Mouse (Mus musculus) G1E (cell line): ENCODE data around the gene Olfr48. TPM values are rescaled to one million over a fixed set of nuclear protein-coding genes. Genes with fewer than 3 reads are reported as not detected.

Experiments used
- ATAC-seq: 2 replicates; pipeline ENCODE4 v1.8.0; 2016; ENCODE audit warnings: mild to moderate bottlenecking; ENCODE audit not compliant: insufficient number of reproducible peaks, poor library complexity, low FRiP score, severe bottlenecking; ENCODE audit errors: extremely low read depth
- DNase-seq: peaks from one replicate; pipeline ENCODE4 v3.0.0; 2012; ENCODE audit warnings: low spot score
- H3K27me3 ChIP-seq: 2 replicates; pipeline ENCODE4 v1.6.1; 2012; ENCODE audit warnings: mild to moderate bottlenecking, low read length, inconsistent platforms; ENCODE audit not compliant: insufficient read depth
- H3K36me3 ChIP-seq: replicated peaks from 2 replicates; pipeline ENCODE3; 2012; ENCODE audit warnings: mild to moderate bottlenecking, inconsistent platforms
- H3K4me1 ChIP-seq: 2 replicates; pipeline ENCODE4 v1.6.1; 2012; ENCODE audit warnings: low read depth, low read length, inconsistent platforms, mixed read lengths; ENCODE audit not compliant: insufficient read depth
- H3K4me3 ChIP-seq: 2 replicates; pipeline ENCODE4 v1.5.1; 2012; ENCODE audit warnings: low read depth, mild to moderate bottlenecking, inconsistent platforms, low read length, moderate library complexity, mixed read lengths
- H3K9me3 ChIP-seq: replicated peaks from 2 replicates; pipeline ENCODE4 v1.6.1; 2012; ENCODE audit warnings: inconsistent platforms
- CTCF ChIP-seq: IDR thresholded peaks from 2 replicates; pipeline ENCODE4 v1.5.1; 2012; ENCODE audit warnings: low read depth, low read length, inconsistent platforms, mixed read lengths
- GATA1 ChIP-seq: IDR thresholded peaks from 2 replicates; pipeline ENCODE4 v1.6.1; 2012; ENCODE audit warnings: borderline replicate concordance, low read length, inconsistent platforms, mixed read lengths
- GATA2 ChIP-seq: IDR thresholded peaks from 2 replicates; pipeline ENCODE4 v1.6.1; 2012; ENCODE audit warnings: low read depth, low read length, inconsistent platforms, borderline replicate concordance
- POLR2AphosphoS5 ChIP-seq: IDR thresholded peaks from 2 replicates; pipeline ENCODE4 v1.6.1; 2012; ENCODE audit warnings: low read depth, low read length, inconsistent platforms; ENCODE audit not compliant: insufficient replicate concordance
- TAL1 ChIP-seq: conservative IDR thresholded peaks from 2 replicates; pipeline ENCODE4 v1.6.1; 2012; ENCODE audit warnings: low read depth, low read length, inconsistent platforms, mixed read lengths
- polyA plus RNA-seq: library from polyadenylated mRNA; stranded (reverse); fragments of >175 nt; gene quantifications from 2 replicates; pipeline ENCODE4 v1.2.3, GENCODE M21; 2012
- total RNA-seq, 2 experiments: library from RNA; stranded (forward) in 1 of 2; stranded (reverse) in 1 of 2; fragments of 200-1000 nt in 1 of 2; fragments of >200 nt in 1 of 2; fragmentation: Nextera tagmentation in 1 of 2; gene quantifications; 2 replicates each; pipeline ENCODE4 v1.2.3; 2014 to 2017

The Olfr48 gene
- total RNA-seq (2014; fragmentation: Nextera tagmentation) = not detected in 2 replicates
- not detected in 2 replicates for total RNA-seq (2017)
- not detected in 2 replicates for polyA plus RNA-seq

DNA sequence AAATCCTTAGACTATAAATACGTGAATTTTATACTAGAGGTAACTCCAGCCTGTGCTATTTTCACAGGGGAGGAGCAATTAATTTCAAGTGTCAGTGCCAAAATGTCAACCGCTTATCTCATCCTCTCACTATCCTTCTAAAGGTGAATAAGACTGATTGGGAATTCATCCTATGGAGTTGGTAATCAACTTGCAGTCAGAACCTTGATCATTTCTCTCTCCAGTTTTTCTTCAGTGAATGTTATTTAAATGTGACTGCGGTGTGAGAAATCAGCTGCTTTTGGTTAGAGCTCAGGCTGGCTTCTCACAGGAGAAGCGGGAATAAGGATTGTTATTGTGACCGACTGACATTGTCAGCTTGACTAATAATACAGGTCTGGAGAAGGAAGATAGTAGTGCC lies at the start of gene Olfr48:
Gene Olfr48 (minus strand): TSS at position 101 of the 400 bp plus-strand sequence.
- no peaks in the 10 kb centered on the region for H3K4me1 ChIP-seq
- peaks cover 5% of the 10 kb centered on the region; the same call in 1 of the 2 replicates for H3K9me3 ChIP-seq
- H3K4me3 ChIP-seq = no peak within 1 kb of the TSS
- no peak for ATAC-seq
- no peaks in the 10 kb centered on the region for H3K27me3 ChIP-seq
- TF ChIP-seq POLR2AphosphoS5 (no peak), GATA2 (no peak), CTCF (no peak), TAL1 (no peak), GATA1 (no peak)
- H3K36me3 ChIP-seq = no peaks in the 10 kb centered on the region
- no peak for DNase-seq

DNA sequence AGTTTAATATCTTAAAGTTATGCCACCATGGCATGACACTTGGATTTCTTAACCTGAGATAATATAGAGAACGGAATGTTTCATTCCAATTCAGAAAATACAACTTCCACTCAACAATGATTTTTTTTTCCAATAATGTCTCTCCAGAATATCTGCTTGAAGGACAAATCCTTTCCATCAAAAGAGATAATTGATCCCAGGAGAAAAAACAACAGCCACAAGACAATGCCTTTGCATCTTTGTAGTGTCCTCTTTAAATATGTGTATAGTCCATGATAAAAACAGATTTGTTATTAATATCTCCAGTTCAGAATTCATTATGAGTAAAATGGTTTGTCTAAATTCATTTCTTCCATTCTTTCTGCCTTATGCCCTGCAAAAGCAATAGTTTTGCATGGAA lies 30.1 kb upstream of the Olfr48 start, which contains the start of gene Olfr1257:
Gene Olfr1257 (plus strand): TSS at position 301 of the 400 bp plus-strand sequence.
- TF ChIP-seq TAL1 (no peak), GATA2 (no peak), GATA1 (no peak), CTCF (no peak), POLR2AphosphoS5 (no peak)
- DNase-seq (no peak), ATAC-seq (no peak)
- H3K36me3 ChIP-seq = no peaks in the 10 kb centered on the region
- H3K9me3 ChIP-seq = 0 out of 2 replicates have a peak, but pooled peaks cover 2% of the 10 kb centered on the region
- no peaks in the 10 kb centered on the region for H3K27me3 ChIP-seq
- H3K4me1 ChIP-seq = no peaks in the 10 kb centered on the region
- H3K4me3 ChIP-seq = no peak within 1 kb of the TSS

DNA sequence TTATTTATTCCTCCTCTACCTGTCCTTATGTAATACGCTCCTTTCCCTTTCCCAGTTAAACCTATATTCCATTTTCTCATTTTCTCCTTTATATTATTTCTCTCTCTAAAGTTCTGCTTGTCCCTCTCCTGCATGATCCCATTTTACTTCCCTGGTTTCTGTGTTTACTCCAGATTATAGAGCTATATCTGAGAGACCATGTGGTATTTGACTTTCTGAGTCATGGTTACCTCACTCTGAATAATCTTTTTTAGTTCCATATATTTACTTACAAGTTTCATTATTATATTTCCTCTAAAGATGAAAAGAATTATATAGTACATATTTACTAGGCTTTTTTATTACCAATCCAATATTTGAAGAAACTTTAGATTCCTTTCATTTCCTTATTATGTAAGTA lies 1.2 kb upstream of the Olfr48 start:
- TF ChIP-seq POLR2AphosphoS5 (no peak), GATA1 (no peak), TAL1 (no peak), CTCF (no peak), GATA2 (no peak)

DNA sequence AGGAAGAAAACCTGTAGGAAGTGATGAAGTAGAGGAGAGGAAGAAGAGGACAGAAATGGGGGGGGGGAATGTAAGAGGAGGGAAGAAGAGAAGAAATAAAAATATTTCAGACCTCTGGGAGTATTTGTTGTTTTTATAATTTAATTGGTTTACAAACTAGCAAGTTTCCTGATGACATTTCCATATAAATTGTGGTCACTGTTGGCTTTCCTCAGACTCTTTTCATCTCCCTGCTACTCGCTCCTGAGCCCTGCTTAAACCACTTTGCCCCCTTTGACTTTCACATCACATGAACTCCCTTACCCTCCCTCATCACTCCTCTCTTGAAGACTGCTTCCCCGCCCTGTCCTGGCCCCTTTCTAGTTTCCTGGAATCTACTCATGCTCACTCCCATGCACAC lies 6.5 kb downstream of the Olfr48 start, which contains the start of gene Olfr1256:
Gene Olfr1256 (minus strand): TSS at position 101 of the 400 bp plus-strand sequence.
- ATAC-seq = no peak
- TF ChIP-seq POLR2AphosphoS5 = no peak
- TF ChIP-seq GATA2 = no peak
- TF ChIP-seq CTCF = no peak
- TF ChIP-seq TAL1 = no peak
- TF ChIP-seq GATA1 = no peak
- DNase-seq = no peak

More for the DNA sequence above, 1.2 kb upstream of the Olfr48 start:
- no peaks in the 10 kb centered on the region for H3K27me3 ChIP-seq
- DNase-seq = no peak
- no peaks in the 10 kb centered on the region for H3K4me1 ChIP-seq
- peaks cover 5% of the 10 kb centered on the region; the same call in 1 of the 2 replicates for H3K9me3 ChIP-seq
- ATAC-seq = no peak
- H3K4me3 ChIP-seq = no peak overlapping the region
- H3K36me3 ChIP-seq = no peaks in the 10 kb centered on the region

GRCm38 (mm10) chr2:89820216-89820615 lies 27.8 kb downstream of the Olfr48 start:
- Histone ChIP-seq H3K27me3 (no peaks in the 10 kb centered on the region), H3K4me3 (no peak overlapping the region), H3K36me3 (no peaks in the 10 kb centered on the region), H3K9me3 (no peaks in the 10 kb centered on the region), H3K4me1 (no peaks in the 10 kb centered on the region)
- DNase-seq (no peak), ATAC-seq (no peak)
- TF ChIP-seq GATA2 (no peak), GATA1 (no peak), CTCF (no peak), TAL1 (no peak), POLR2AphosphoS5 (no peak)

More for the DNA sequence above, 6.5 kb downstream of the Olfr48 start, which contains the start of gene Olfr1256:
- no peak within 1 kb of the TSS for H3K4me3 ChIP-seq
- H3K9me3 ChIP-seq = peaks cover 5% of the 10 kb centered on the region; the same call in 1 of the 2 replicates
- H3K27me3 ChIP-seq = no peaks in the 10 kb centered on the region
- no peaks in the 10 kb centered on the region for H3K36me3 ChIP-seq
- H3K4me1 ChIP-seq = no peaks in the 10 kb centered on the region

DNA sequence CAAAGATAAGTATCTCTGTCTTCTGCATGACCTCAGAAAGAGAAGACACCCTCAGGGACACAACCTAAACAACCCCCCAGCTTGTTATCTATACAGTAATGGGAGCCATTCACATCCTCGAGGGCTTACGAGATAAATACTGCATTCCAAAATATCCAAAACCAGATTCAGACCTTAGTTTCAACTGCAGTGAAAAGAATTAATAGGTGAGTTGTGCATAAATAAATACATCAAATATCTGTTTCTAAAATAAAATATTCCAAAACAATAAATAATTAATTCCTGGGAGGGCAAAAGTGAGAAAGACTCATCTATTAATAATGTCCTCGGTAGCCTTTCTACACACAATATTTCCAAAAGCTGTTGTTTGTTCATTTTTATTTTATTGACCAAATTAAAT lies 36.3 kb downstream of the Olfr48 start, which contains the start of gene Olfr1255:
Gene Olfr1255 (plus strand): TSS at position 301 of the 400 bp plus-strand sequence.
- no peak for TF ChIP-seq GATA1
- no peak for TF ChIP-seq GATA2
- no peak for TF ChIP-seq TAL1
- no peak for TF ChIP-seq POLR2AphosphoS5
- no peak for TF ChIP-seq CTCF
- no peak for DNase-seq
- no peak for ATAC-seq
- peaks cover 7% of the 10 kb centered on the region for H3K9me3 ChIP-seq
- no peak within 1 kb of the TSS for H3K4me3 ChIP-seq
- no peaks in the 10 kb centered on the region for H3K36me3 ChIP-seq
- no peaks in the 10 kb centered on the region for H3K4me1 ChIP-seq
- no peaks in the 10 kb centered on the region for H3K27me3 ChIP-seq
